Mouse (Mus musculus): ENCODE results near the gene Tmem131. TPM values are rescaled to one million over a fixed set of nuclear protein-coding genes. Genes with fewer than 3 reads are reported as not detected.

Gene Tmem131
- total and polyA plus RNA-seq, 3 experiments = 9.7 to 39.9 (median 11.5) TPM

DNA sequence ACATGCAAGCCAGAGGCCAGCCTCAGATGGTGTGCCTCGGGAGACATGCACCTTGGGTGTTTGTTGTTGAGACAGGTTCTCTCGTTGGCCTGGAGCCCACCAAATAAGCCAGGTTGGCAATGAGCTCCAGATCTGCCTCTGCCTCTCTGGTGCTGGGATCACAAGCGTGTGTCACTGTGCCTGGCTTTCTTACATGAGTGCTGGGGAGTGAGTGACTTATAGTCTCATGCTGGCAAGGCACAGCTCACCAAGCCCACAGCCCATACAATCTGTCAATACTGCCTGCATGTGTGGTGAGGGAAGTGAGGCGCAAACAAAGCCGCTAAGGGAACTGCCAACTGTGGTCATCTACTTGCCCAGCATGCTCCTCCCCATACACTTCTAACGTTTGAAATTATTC, 39.0 kb downstream of the Tmem131 start:
- Histone ChIP-seq H3K27me3 (replicated peaks) (no peaks in the 10 kb centered on the region), H3K36me3 (replicated peaks in 1 of 2; ENCODE audit: control insufficient read depth in 1 of 2, insufficient read depth in 1 of 2, low read length in 1 of 2) (peaks cover 0 to 19% of the 10 kb centered on the region in 2 experiments), H3K4me1 (ENCODE audit: control insufficient read depth in 1 of 2, insufficient read depth in 2 of 2) (peaks cover 2 to 19% of the 10 kb centered on the region in 2 experiments; a peak in 3 of 4 replicates), H3K9ac (ENCODE audit: insufficient read depth, low read depth) (no peak overlapping the region), H3K27ac (ENCODE audit: insufficient read depth, low read depth) (no peak overlapping the region), H3K4me2 (ENCODE audit: insufficient read depth, low read depth, poor library complexity, severe bottlenecking) (no peak overlapping the region), H3K4me3 (replicated peaks in 1 of 3; ENCODE audit: low read depth in 2 of 3, low read length in 2 of 3, poor library complexity in 1 of 3) (no peak overlapping the region), H3K9me3 (replicated peaks; ENCODE audit: low read length) (no peaks in the 10 kb centered on the region), H3K79me2 (replicated peaks; ENCODE audit: control insufficient read depth, extremely low read depth, insufficient read depth, poor library complexity, severe bottlenecking) (no peaks in the 10 kb centered on the region; the same call in 1 of the 2 replicates)
- dilution Hi-C loops (cut with MboI; ENCODE audit: extremely low pct_ligation_motif_present, extremely low pct_unique_long_range_greater_than_20kb, low sequenced_read_pairs) (no loop called here), in situ Hi-C loops (cut with MboI; ENCODE audit: low pct_ligation_motif_present, low pct_unique_long_range_greater_than_20kb, low sequenced_read_pairs) (loop anchor here (10.0 to 25.0 kb wide), 2 partner anchors 220 to 333 kb away; no protein-coding TSS in a partner anchor)
- TF ChIP-seq ZC3H11A (IDR thresholded peaks at IDR 0.05; ENCODE audit: low read depth, low read length) (no peak), SMC3 (IDR thresholded peaks at IDR 0.05; ENCODE audit: low read depth, low read length) (no peak), CTCF (conservative IDR thresholded peaks at IDR 0.05 in 1 of 2, IDR thresholded peaks at IDR 0.05 in 1 of 2; ENCODE audit: low read depth in 2 of 2, low read length in 2 of 2) (no peak), KAT2A (IDR thresholded peaks at IDR 0.05; ENCODE audit: insufficient replicate concordance, low read length) (no peak), NRF1 (IDR thresholded peaks at IDR 0.05; ENCODE audit: low read depth, low read length) (no peak), POLR2A (IDR thresholded peaks at IDR 0.05; ENCODE audit: low read depth, low read length) (no peak), TCF12 (IDR thresholded peaks at IDR 0.05; ENCODE audit: low read depth, low read length) (no peak), ELF1 (IDR thresholded peaks at IDR 0.05; ENCODE audit: low read depth, low read length) (no peak), PAX5 (IDR thresholded peaks at IDR 0.05; ENCODE audit: low read length) (no peak), ZKSCAN1 (IDR thresholded peaks at IDR 0.05; ENCODE audit: borderline replicate concordance, low read depth, low read length) (no peak), RCOR1 (conservative IDR thresholded peaks at IDR 0.05; ENCODE audit: low read depth, low read length) (no peak), MEF2A (IDR thresholded peaks at IDR 0.05; ENCODE audit: borderline replicate concordance, low read depth, low read length) (no peak), MAX (IDR thresholded peaks at IDR 0.05; ENCODE audit: low read length) (no peak)
- no peak for DNase-seq (ENCODE audit: extremely low read depth)

DNA sequence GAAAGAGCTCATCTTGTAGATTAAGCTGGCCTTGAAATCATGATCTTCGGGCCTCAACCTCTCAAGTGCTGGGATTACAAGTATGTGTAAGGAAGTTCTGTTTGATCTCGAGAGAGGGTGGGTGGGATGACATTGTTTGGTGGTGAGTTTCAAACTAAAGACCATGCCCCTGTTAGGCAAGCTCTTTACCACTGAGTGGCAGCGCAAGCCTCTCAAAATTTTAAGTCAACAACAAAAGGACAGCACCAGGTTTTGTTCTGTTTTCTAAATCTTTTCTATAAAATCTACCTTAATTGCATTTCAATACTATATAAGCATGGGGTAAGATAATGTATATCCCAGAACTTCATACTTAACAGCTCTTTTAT, 39.4 kb downstream of the Tmem131 start:
- Histone ChIP-seq H3K27ac (ENCODE audit: insufficient read depth, low read depth) (no peak overlapping the region), H3K9ac (ENCODE audit: insufficient read depth, low read depth) (no peak overlapping the region)
- dilution Hi-C loops (cut with MboI; ENCODE audit: extremely low pct_ligation_motif_present, extremely low pct_unique_long_range_greater_than_20kb, low sequenced_read_pairs) = no loop called here

More for the DNA sequence above, 39.4 kb downstream of the Tmem131 start:
- Histone ChIP-seq H3K4me1 (ENCODE audit: control insufficient read depth in 1 of 2, insufficient read depth in 2 of 2) (peaks cover 2 to 19% of the 10 kb centered on the region in 2 experiments; a peak in 3 of 4 replicates), H3K9me3 (replicated peaks; ENCODE audit: low read length) (no peaks in the 10 kb centered on the region), H3K27me3 (replicated peaks) (no peaks in the 10 kb centered on the region), H3K79me2 (replicated peaks; ENCODE audit: control insufficient read depth, extremely low read depth, insufficient read depth, poor library complexity, severe bottlenecking) (no peaks in the 10 kb centered on the region; the same call in none of the 2 replicates), H3K4me2 (ENCODE audit: insufficient read depth, low read depth, poor library complexity, severe bottlenecking) (no peak overlapping the region), H3K4me3 (replicated peaks in 1 of 3; ENCODE audit: low read depth in 2 of 3, low read length in 2 of 3, poor library complexity in 1 of 3) (no peak overlapping the region), H3K36me3 (replicated peaks in 1 of 2; ENCODE audit: control insufficient read depth in 1 of 2, insufficient read depth in 1 of 2, low read length in 1 of 2) (peaks cover 0 to 19% of the 10 kb centered on the region in 2 experiments)
- in situ Hi-C loops (cut with MboI; ENCODE audit: low pct_ligation_motif_present, low pct_unique_long_range_greater_than_20kb, low sequenced_read_pairs) = loop anchor here (10.0 to 25.0 kb wide), 2 partner anchors 221 to 333 kb away; no protein-coding TSS in a partner anchor
- no peak for DNase-seq (ENCODE audit: extremely low read depth)
- TF ChIP-seq ZNF384 (IDR thresholded peaks at IDR 0.05; ENCODE audit: low read depth, low read length) (no peak), ZKSCAN1 (IDR thresholded peaks at IDR 0.05; ENCODE audit: borderline replicate concordance, low read depth, low read length) (no peak), SMC3 (IDR thresholded peaks at IDR 0.05; ENCODE audit: low read depth, low read length) (peak; percentile 64), HCFC1 (IDR thresholded peaks at IDR 0.05; ENCODE audit: low read depth, low read length) (no peak), POLR2A (IDR thresholded peaks at IDR 0.05; ENCODE audit: low read depth, low read length) (no peak), E2F4 (IDR thresholded peaks at IDR 0.05; ENCODE audit: insufficient replicate concordance, low read depth, low read length) (no peak), ZMIZ1 (IDR thresholded peaks at IDR 0.05; ENCODE audit: low read depth, low read length) (no peak), TBP (conservative IDR thresholded peaks at IDR 0.05; ENCODE audit: low read depth, low read length) (no peak), POLR2AphosphoS2 (IDR thresholded peaks at IDR 0.05; ENCODE audit: low read depth, low read length) (no peak), USF2 (conservative IDR thresholded peaks at IDR 0.05; ENCODE audit: low read depth, low read length) (no peak), ELF1 (IDR thresholded peaks at IDR 0.05; ENCODE audit: low read depth, low read length) (no peak), NRF1 (IDR thresholded peaks at IDR 0.05; ENCODE audit: low read depth, low read length) (no peak), MYC (IDR thresholded peaks at IDR 0.05; ENCODE audit: low read depth, low read length) (no peak), GABPA (IDR thresholded peaks at IDR 0.05; ENCODE audit: insufficient replicate concordance, low read depth, low read length) (no peak), ZC3H11A (IDR thresholded peaks at IDR 0.05; ENCODE audit: low read depth, low read length) (peak; percentile 2; the same call in 1 of the 2 replicates), BHLHE40 (IDR thresholded peaks at IDR 0.05; ENCODE audit: low read depth, low read length) (no peak), IRF4 (IDR thresholded peaks at IDR 0.05; ENCODE audit: low read depth, low read length) (no peak), JUND (conservative IDR thresholded peaks at IDR 0.05; ENCODE audit: low read depth, low read length) (no peak), ETS1 (conservative IDR thresholded peaks at IDR 0.05; ENCODE audit: low read depth, low read length) (no peak), MAFK (IDR thresholded peaks at IDR 0.05; ENCODE audit: insufficient replicate concordance, low read length) (no peak), JUN (IDR thresholded peaks at IDR 0.05; ENCODE audit: insufficient read depth, low read depth, low read length) (no peak), MAZ (IDR thresholded peaks at IDR 0.05; ENCODE audit: low read depth, low read length) (no peak), TCF12 (IDR thresholded peaks at IDR 0.05; ENCODE audit: low read depth, low read length) (no peak), RCOR1 (conservative IDR thresholded peaks at IDR 0.05; ENCODE audit: low read depth, low read length) (no peak), CTCF (conservative IDR thresholded peaks at IDR 0.05 in 1 of 2, IDR thresholded peaks at IDR 0.05 in 1 of 2; ENCODE audit: low read depth in 2 of 2, low read length in 2 of 2) (peak; percentile 15 to 63; a peak in 3 of 4 replicates), RAD21 (IDR thresholded peaks at IDR 0.05; ENCODE audit: low read depth, low read length) (peak; percentile 70)

All from CH12.LX (cell line).